Mouse (Mus musculus) layer of hippocampus, adult 9-10 months (tissue): Measurements from ENCODE around the gene Mettl8.

Experiments
- DNase-seq: peaks from one replicate; pipeline ENCODE4 v3.0.0; 2022; ENCODE audit warnings: low spot score

The Mettl8 gene

GRCm38 (mm10) chr2:70929714-70930113, 125.7 kb downstream of the Mettl8 start:
- DNase-seq, result no peak

GRCm38 (mm10) chr2:70924049-70924448, 131.3 kb downstream of the Mettl8 start:
- no peak for DNase-seq

DNA sequence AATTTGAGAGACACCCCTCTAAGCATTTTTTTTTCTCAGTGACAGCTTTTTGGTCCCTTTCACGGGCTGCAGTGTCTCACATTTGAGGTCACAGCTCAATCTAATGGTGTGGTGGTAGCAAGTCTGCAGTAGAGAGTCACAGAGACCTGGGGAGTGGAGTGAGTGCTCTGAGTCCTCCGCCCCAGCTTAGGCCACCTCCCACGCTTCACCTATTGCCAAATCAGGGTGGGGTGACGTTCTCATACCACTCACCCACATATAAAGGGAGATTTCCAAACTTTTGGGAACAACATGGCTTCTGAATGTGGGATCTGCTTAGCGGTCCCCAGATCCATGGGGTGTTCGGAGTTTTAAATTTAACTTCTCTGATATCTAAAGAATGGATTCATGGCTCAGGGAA, 132.6 kb downstream of the Mettl8 start:
- DNase-seq, result no peak

DNA sequence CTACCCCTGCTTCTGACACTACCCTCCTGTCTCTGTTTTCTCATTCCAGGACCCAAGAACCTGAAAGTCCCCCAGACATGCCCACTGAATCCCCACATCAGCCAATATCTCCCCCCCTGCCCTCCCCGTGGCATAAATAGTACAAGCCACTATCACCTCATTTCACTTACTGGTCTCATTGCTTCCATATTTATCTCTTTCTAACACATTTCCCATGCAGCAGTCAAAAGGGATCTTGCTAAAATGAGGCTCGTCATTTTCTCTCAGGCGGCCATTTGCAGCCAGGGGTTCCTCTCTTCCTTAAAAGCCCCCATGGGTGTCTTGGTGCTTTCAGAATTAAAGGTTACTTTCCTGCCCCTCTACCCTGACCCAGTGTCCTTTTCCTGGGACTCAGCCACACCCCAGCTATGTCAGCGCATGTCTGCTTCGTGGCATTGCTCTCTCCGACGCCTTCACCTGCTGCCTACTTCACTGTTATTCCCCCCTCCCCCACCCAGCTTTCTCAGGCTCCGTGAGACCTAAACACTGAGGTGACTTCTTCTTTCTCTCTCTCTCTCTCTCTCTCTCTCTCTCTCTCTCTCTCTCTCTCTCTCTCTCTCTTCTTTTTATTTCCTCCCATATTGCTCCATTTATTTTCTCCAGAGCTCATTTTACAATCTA, 134.3 kb downstream of the Mettl8 start:
- no peak for DNase-seq

DNA sequence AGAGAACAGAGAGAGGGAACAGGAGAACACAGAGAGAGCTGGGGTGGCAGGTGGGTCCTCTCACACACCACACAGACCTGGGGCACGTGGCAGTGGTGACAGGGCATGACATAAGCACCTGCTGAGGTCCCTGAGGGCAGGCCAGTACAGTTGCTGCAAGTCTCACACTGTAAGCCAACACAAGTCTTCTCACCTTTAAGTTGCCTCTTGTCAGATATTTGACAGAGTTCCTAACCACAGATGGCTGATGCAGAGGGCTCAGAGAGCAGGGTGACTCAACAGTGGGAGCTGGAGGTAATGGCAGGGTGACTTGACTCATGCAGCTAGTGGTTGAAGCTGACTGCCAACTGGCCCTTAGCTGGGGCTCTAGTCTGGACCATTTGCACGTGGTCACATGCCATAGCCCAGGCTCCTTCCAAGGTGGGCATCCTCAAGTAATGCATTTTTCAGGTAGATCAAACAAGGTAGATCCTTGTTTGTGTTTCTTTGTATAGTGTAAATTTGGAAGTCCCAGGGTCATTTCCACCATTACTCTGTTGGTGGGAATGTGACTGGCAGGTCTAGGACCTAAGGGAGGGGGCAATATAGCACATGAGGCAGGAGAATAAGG, 135.4 kb downstream of the Mettl8 start:
- no peak for DNase-seq

- DNase-seq, result no peak
Measured at GRCm38 (mm10) chr2:70918516-70918915, 136.9 kb downstream of the Mettl8 start.
